Mouse (Mus musculus) thymus, postnatal 14 days (tissue): ENCODE data around the gene Lrrc71.

ENCODE experiments used
- DNase-seq: peaks from one replicate; pipeline ENCODE4 v3.0.0; 2021

Lrrc71 gene

DNA sequence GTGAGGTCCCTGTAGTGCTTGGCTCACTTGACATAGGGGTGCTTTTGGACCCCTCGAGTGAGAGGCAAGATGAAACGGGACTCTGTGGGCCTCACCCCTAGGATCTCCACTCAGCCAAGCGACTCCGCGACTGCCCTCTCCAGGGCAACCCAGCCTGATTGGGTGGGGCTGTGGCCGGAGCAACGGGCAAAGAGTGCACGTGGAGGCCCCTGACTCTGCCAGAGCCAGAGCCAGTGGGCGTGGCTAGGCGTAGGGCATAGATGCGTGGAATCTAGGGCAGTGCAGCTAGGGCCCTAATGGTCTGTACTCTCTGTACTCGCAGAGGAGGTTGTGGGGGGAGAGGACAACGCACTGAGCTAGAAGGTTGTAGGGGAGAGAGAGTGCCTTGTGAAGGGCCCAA is at the start of gene Lrrc71:
Gene Lrrc71, minus strand, starts transcription at position 195 of the 400 bp plus-strand sequence.
- DNase-seq, result no peak

DNA sequence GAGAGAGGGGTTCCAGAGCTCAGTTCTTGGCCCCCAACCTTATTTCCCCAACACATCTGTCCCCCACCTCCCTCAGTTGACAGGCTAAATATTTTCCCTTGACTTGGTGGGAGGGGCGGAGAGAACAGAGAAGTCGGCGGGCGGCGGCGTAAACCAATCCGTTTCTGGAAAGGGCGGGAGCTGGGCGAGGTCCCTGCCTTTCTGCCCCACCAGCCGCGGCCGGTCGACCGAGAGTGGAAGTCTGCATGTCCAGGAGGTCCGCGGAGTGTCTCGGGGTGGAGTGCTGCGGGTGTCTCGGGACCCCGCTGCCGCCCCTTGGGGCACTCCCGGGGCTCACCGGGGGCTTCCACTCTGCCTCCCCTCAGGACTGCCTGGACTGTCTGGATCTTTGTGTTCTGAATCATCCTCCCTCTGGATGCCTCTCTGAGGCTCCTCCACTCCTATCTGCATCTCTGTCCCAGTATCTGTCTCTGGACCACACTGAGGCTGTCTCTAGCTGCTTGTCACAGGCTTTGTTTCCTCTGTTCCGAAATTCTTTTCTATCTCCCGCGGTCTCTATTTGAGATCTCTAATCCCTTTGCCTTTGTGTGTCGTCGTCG is 48.4 kb upstream of the Lrrc71 start, which contains the start of gene Insrr:
Gene Insrr, plus strand, starts transcription at position 216 of the 599 bp plus-strand sequence.
- no peak for DNase-seq

DNA sequence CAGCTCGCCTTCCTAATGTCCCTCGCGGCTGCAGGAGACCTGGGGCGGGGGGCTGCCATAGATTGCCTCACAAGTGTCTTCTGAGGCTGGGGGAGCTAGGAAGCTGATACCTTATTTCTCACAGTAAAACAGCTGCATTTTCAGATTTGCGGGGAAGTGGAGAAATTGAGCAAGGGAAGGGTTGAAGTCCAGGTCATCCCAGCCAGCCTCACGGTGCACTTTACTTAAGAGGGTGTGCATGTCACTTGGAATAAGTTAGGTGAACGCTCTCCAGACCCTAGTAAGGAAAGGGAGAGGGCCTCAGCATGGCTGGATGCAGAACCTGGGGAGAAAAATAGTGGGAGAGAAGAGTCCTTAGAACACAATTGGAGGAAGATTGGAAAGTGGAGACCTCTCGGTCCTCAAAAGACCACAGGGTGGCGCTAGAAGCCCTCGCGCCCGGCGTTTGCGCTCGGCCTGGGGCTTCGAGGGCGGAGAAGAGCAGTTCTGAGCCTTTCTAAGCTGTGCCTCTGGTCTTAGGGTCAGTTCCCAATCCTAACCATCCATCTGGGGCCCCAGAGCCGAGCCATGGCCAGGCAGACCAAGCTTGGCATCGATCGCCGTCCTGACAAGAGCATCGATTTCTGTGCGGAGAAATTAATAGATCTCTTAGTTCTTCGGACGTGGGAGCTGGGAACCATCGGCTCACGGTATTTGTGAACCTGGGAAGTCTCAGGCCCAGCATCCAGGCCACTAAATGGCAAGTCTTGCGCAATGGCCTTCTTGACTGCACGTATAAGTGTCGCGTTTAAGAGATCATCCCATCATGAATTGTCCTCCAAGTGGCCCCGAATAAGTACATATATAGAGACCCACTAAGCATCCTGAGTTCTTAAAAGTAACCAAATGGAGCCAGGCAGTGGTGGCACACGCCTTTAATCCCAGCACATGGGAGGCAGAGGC is 47.2 kb upstream of the Lrrc71 start:
- DNase-seq, result peak; percentile 64

DNA sequence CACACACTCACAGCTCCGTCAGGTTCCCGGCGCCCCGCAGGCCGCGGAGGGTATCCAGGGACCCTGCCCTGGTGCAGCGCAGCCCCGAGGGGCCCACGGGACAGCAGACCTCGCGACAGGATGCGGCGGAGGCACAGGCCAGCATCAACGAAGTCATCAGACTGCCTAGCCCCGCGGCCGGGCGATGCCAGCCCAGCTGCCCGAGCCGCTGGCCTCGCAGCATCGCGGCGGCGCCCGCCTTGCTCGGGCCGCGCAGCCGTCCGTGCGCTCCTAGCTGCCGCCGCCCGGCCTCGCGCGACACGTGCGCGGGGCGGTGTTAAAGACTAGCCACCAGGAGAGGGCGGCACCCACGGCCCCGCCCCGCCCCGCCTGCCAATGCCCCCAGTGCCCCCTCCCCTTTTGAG is 46.5 kb upstream of the Lrrc71 start, which contains the start of gene Ntrk1:
Gene Ntrk1, minus strand, starts transcription at position 241 of the 404 bp plus-strand sequence.
- DNase-seq, result peak; percentile 6

DNA sequence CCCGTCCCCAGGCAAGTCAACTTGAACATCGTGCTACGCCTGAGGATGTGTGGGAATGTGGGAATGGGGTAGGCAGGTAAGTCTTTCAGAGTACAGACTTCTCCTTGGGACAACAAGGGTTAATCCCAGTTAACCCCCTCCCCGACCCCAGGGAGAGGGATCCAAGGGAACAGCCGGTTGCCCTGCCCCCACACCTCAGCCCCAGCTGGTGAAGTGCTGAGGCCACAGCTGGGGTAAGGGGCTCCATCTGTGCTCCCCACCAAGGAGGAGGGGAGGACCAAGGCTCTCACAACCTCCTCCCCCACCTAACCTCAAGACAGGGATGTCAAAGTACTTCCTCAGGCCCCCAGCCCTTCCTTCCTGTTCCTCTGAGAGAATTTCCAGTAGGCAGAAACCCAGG is 41.3 kb upstream of the Lrrc71 start:
- no peak for DNase-seq

DNA sequence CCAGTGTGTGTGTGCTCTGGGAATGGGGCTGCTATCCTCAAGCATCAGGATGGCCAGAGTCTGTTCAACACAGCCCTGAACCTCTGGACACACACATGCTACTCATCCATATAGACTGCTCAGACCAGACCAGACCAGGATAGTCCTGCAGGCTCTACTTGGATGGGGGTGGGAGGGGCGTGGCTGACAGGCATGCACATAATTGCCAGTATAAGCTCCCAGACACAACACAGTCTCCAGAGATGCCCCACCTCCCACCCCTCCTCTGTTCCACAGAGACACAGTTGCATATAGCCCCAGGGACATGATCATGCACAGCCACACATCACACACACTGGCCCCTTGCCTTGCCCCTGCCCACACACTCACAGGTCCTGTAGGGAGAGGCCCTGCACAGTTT is 40.8 kb upstream of the Lrrc71 start:
- DNase-seq, result no peak

DNA sequence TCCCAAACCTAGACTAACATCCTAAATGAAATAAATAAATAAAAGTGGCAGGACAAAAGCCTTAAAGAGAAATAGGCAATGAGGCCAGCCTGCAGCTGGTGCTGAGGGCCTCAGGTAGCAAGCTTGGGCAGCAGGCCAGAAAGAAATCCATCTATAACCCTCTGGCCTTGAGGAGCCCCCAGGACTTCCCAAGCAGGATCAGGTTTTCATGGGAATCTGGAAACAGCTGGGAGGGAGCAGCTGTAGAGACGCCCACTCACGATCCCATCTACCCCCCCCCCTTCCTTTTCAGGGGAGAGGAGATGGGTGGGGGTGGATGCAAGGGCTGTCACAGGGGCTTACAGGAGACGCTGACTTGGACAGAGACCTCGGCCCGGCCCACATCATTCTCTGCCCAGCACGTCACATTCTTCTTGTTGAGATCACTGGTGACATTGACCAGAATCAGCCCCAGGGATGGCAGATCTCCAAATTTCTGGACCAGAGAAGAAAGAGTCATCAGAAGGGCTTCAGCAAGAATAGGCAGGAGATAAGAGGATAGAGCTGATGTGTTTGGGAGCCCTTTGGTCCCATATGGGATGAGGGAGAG is 37.3 kb upstream of the Lrrc71 start:
- no peak for DNase-seq

DNA sequence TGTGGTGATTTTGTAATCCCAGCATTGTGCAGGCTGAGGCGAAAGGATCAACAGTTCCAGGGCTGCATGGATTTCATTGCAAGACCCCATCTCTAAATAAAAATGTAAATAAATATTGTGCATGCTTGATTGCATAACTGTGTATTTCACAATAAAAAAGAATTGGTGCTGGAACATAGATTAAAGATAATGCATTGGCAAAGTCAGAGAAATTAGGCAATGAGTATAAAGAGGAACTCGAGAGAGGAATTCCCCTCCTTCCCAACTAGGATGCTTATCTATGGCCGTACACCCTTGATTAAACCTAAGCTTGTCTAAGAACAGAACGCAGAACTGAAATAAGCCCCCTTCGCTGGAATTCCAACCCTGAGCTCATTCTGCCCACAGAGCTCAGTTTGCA is 36.7 kb upstream of the Lrrc71 start:
- DNase-seq, result no peak

GRCm38 (mm10) chr3:87783282-87784023 is 35.0 kb upstream of the Lrrc71 start:
- DNase-seq, result no peak

DNA sequence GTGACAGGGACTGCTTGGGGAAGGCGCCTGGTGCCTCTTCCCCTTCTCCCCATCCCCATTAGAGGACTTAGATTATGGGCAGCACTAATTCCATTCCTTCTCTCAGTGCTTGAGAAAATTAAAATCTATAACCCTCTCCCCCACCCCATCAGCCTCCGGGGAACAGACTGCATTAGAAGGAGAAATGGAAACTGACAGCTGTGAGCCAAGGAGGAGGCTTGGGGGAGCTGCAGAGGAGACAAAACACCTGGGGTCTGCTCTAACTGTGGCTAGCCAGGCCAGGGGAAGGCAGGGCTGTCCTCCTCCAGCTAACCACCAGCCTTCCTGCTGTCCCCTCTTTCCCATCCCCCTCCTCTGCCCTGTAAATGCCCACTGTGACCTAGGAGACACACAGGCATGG is 30.7 kb upstream of the Lrrc71 start:
- no peak for DNase-seq

DNA sequence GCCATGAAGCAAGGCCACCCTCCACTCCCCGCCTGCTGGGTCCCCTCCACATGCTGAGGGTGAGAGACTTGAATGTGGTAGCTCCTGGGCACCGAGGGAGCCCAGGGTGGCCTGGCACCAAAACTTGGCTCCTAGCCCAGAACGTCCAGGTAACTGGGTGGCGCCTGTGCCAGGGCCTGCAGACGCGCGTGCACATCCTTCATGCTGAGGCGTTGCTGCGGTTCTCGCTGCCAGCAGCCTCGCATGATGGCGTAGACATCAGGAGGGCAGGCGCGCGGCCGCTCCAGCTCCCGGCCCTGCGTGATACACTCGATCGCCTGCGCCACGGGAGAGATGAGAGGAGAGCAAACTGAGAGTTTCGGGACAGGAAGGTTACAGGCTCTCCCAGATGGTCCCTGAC is 29.9 kb upstream of the Lrrc71 start:
- DNase-seq, result no peak

GRCm38 (mm10) chr3:87771088-87771487 is 22.7 kb upstream of the Lrrc71 start:
- DNase-seq, result no peak

- DNase-seq, result peak; percentile 51
Observed at GRCm38 (mm10) chr3:87770280-87770679, 21.9 kb upstream of the Lrrc71 start.

- DNase-seq, result no peak
Observed at GRCm38 (mm10) chr3:87769506-87769905, 21.1 kb upstream of the Lrrc71 start.

DNA sequence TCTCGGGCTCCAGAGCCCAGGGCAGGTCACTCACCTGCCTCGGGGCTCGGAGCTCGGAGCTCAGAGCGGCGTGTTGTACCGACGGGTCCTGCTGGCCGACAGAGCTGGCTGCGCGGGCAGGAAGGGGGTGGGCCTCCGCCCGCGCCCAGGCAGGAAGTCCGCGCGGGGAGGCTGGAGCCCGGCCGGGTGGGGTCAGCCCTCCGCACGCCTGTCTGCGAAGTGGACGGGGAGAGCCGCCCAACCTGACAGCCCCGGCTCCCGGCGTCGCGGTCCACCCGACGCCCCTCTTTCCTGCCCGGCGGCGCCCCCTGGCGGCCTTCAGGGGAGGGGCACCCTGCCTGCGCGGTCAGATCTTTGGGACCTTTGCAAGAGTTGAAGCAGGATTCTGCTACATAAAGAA is 20.4 kb upstream of the Lrrc71 start:
- DNase-seq, result peak; percentile 85

GRCm38 (mm10) chr3:87768431-87768830 is 20.0 kb upstream of the Lrrc71 start:
- DNase-seq, result no peak

DNA sequence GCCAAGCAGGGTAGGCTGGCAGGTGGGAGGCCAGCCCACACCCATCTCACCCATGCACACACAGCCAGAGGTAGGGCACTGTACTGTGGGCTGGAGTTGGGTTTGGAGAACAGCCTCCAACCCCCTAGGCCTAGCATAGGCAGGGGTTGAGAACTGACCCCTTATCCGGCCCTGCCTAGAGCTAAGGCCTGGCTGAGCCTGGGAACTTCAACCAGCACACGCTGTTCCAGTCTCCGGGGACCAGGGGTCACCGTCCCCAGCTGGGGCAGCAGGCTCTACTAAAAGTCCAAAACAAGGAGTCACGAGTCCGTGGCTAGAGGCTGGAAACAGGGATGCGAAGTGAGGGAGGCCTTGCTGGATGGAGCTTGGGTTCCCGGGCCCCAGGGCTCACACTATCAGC is 19.3 kb upstream of the Lrrc71 start:
- DNase-seq, result no peak

DNA sequence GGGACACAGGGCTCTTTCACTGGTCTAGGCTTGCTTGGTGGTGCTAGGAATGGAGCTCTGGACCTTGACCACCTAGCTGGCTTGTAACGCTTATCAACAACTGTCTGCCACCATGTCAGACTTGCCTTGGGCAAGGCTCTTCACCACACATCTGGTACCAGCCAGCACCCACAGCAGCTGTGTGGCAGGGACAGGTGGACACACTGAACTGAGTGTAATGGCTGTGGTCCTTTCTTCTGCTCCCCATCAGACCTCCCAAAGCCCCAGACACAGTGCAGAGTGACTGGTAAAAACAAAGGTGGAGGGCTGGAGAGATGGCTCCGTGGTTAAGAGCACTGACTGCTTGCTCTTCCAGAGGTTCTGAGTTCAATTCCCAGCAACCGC is 17.9 kb upstream of the Lrrc71 start:
- DNase-seq, result no peak

DNA sequence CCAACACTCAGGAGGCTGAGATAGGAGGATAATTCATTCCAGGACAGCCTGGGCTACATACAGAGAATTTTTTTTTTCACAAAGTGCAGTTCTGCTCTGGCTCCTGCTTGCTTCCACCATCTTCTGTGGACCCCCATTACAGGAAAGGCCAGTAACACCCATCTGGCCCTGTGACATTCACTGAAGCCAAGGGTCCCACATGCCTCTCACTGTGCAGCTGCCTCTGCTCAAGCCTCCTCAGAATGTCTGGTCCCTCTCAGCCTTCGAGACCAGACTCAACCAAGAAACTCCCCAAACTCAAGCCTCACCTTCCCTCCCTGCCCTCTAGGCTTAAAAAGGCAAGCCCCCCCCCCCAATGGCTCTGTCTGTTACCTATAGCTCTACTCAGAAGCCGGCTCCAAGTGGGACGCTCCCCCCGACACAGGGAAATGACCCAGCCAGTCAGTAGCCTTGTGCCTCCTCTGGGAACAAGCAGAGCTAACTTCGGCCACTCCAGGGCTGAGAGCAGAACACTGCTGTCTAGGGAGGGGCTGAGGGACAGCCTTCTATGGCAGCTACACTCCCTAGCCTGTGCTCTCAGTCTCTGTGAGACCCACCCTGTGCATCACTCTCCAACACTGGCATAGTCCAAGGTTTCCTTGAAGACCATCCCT is 17.3 kb upstream of the Lrrc71 start:
- DNase-seq, result no peak

DNA sequence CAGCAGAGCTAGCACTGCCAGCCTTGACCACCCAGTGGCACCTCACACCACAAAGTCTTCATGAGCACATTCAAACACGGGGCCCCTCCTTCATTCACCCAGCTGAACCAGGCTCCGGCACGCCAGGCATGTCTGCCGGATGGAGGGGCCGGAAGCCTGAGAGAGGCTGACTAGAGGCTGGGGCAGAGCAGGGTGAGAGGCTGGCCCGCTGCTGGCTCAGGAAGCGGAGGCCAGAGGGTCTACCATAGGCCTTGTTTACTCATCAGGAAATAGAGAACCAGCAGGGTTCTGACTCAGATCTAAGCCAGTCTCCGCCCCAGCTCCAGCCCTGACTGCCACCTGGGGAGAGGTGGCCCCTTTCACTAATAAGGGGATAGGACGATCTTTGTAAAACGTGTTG is 16.7 kb upstream of the Lrrc71 start:
- peak; percentile 84 for DNase-seq

DNA sequence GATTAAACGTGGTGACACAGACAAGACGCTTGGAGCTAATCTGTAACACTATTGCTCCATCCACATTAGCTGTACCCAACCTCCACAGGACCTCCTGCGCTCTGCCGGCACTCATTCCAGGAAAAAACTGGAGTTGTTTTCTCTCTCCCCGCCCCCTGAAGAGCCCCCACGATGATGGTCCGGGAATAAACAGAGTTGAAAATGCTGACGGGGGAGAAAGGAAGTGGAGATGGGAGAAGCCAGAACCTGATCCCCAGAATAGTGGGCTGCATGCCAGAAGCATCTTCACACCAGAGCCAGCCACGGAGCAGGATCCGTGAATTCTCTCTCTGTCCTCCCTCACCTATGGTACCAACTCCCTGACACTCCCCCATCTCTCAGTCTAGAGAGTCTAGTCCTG is 16.1 kb upstream of the Lrrc71 start:
- DNase-seq, result no peak

DNA sequence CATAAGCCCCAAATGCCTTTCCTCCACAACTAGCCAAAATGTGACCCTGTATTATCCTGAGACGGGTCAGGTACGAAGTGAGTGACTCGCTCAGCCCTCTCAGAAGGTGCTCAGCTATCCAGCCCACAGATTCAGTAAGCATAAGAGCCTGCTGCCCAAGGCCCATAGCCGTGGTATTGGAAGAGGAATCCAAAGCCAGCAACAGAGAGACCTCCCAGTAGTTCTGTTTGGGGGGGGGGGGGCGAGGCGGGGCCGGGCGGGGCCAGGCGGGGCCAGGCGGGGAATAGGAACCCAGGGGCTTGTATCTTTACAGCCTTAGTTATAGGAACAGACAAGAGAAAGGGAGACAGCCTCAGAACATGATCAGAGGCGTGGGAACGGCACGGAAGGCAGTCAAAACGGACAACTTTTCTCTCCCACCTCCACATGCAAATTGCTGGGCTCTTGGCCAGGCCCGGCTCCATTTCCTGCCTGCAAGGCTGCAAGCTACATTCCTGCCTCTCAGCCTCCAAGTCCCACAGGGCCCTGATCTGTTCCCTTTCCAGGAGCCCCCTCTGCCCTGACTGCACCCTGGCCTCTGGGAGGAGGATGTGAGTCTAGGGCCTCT is 15.4 kb upstream of the Lrrc71 start:
- peak; percentile 21 for DNase-seq
